Mouse (Mus musculus) midbrain, postnatal 0 days (tissue): Measurements from ENCODE around the gene Rlbp1. TPM values are rescaled to one million over a fixed set of nuclear protein-coding genes. Genes with fewer than 3 reads are reported as not detected.

Source experiments
- ATAC-seq: fragments of 200-750 bp; cut with Nextera tagmentation; 2 replicates; pipeline ENCODE4 v1.8.0; 2017; ENCODE audit warnings: moderate number of reproducible peaks, mild to moderate bottlenecking, moderate TSS enrichment, moderate library complexity; ENCODE audit not compliant: low FRiP score
- DNase-seq: peaks from one replicate; pipeline ENCODE4 v3.0.0-alpha.2; 2015; ENCODE audit warnings: low spot score
- H3K27ac ChIP-seq: fragments of 300-500 bp; sonication (generic); 2 replicates; pipeline ENCODE4 v1.5.1; 2014; ENCODE audit warnings: low read depth, mild to moderate bottlenecking, low read length, mixed read lengths
- H3K27me3 ChIP-seq: fragments of 300-500 bp; sonication (generic); 2 replicates; pipeline ENCODE4 v1.6.1; 2014; ENCODE audit warnings: low read length, control low read depth, mixed read lengths; ENCODE audit not compliant: insufficient read depth
- H3K36me3 ChIP-seq: fragments of 300-500 bp; sonication (generic); 2 replicates; pipeline ENCODE4 v1.6.1; 2014; ENCODE audit warnings: low read length, control low read depth, mixed read lengths; ENCODE audit not compliant: insufficient read depth
- H3K4me1 ChIP-seq: fragments of 300-500 bp; sonication (generic); 2 replicates; pipeline ENCODE4 v1.6.1; 2014; ENCODE audit warnings: mild to moderate bottlenecking, control low read depth, antibody characterized with exemption, low read length, mixed read lengths; ENCODE audit not compliant: insufficient read depth
- H3K4me2 ChIP-seq: fragments of 300-500 bp; sonication (generic); 2 replicates; pipeline ENCODE4 v1.6.1; 2014; ENCODE audit warnings: low read depth, mild to moderate bottlenecking, low read length, mixed read lengths; ENCODE audit not compliant: poor library complexity, severe bottlenecking
- H3K4me3 ChIP-seq: fragments of 300-500 bp; sonication (generic); 2 replicates; pipeline ENCODE4 v1.5.1; 2014; ENCODE audit warnings: low read depth, mild to moderate bottlenecking, low read length, moderate library complexity
- H3K9ac ChIP-seq: fragments of 300-500 bp; sonication (generic); replicated peaks from 2 replicates; pipeline ENCODE4 v1.6.1; 2014; ENCODE audit warnings: mild to moderate bottlenecking, low read length, moderate library complexity, mixed read lengths; ENCODE audit not compliant: poor library complexity, severe bottlenecking
- H3K9me3 ChIP-seq: fragments of 300-500 bp; sonication (generic); 2 replicates; pipeline ENCODE4 v1.6.1; 2016; ENCODE audit warnings: low read length, control low read depth
- CTCF ChIP-seq: IDR thresholded peaks from 2 replicates; pipeline ENCODE4 v1.5.1; 2016; ENCODE audit warnings: antibody characterized with exemption, mild to moderate bottlenecking
- WGBS: fragments of 180-500 bp; shearing (Covaris S2); extraction: QIAGEN DNeasy Blood & Tissue Kit; methylation state at CpG from one replicate; pipeline ENCODE4 v1.1.7; 2014; 5-methylcytosine and 5-hydroxymethylcytosine counted together
- polyA plus RNA-seq: library from polyadenylated mRNA; unstranded; fragments of >200 nt; fragmentation: Nextera tagmentation; extraction: Ambion mirVana; gene quantifications from 2 replicates; pipeline ENCODE4 v1.2.1, GENCODE M21; 2015
- total RNA-seq: library from RNA; depleted of rRNA; stranded (reverse); fragments of >200 nt; gene quantifications from 2 replicates; pipeline ENCODE4 v1.2.3, GENCODE M21; 2014

The Rlbp1 gene
- total and polyA plus RNA-seq, 2 experiments from 2014 or later: 8.4 to 10.6 TPM

DNA sequence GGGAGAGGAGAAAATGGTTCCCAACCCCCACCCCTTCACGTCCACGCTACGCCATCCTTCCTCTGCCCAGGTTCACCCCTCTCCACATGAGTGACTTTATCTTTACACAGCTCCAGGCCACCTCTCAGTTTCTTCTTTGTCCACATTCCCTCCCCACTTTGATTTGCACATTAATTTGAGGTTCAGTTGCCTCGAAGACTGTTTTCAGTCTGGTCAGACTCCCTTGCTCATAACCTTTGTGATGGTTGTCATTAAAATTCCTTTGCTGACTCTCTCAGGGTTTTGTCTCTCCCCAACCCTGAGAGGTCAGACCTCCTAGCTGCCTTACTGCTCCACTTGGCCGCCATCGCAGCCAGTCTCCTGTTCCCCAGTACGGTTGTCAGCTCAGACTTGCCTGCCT is 7.8 kb upstream of the Rlbp1 start:
- H3K27me3 ChIP-seq: no peaks in the 10 kb centered on the region
- no peaks in the 10 kb centered on the region for H3K9me3 ChIP-seq
- no peaks in the 10 kb centered on the region for H3K36me3 ChIP-seq
- no peak for TF ChIP-seq CTCF
- no peak overlapping the region for H3K4me3 ChIP-seq
- H3K4me2 ChIP-seq: no peak overlapping the region
- H3K27ac ChIP-seq: no peak overlapping the region
- H3K9ac ChIP-seq: no peak overlapping the region
- peaks cover 4% of the 10 kb centered on the region; the same call in 1 of the 2 replicates for H3K4me1 ChIP-seq
- ATAC-seq (no peak), DNase-seq (no peak)
- WGBS: 71% methylated on average over 7 of the region's 7 CpGs

DNA sequence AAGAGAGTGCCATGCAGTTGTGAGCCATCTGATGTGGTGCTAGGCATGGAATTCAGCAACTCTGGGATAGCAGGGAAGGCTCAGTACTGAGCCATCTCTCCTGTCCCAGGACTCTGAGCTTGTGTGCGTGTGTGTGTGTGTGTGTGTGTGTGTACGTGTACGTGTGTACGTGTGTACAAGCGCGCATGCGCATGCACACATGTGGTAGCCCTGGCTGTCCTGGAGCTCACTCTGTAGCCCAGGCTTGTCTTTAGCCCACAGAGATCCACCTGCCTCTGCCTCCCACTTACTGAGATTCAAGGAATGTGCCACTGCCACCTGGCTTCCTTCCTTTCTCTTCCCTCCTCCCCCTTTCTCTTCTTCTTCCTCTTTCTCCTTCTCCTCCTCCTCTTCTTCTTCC is 7.1 kb upstream of the Rlbp1 start:
- Histone ChIP-seq H3K9me3 (no peaks in the 10 kb centered on the region), H3K27ac (no peak overlapping the region), H3K4me2 (no peak overlapping the region), H3K4me3 (no peak overlapping the region), H3K9ac (no peak overlapping the region), H3K27me3 (no peaks in the 10 kb centered on the region), H3K4me1 (peaks cover 4% of the 10 kb centered on the region; the same call in 1 of the 2 replicates), H3K36me3 (no peaks in the 10 kb centered on the region)
- WGBS: 95% methylated on average over 7 of the region's 7 CpGs
- ATAC-seq (no peak), DNase-seq (no peak)
- no peak for TF ChIP-seq CTCF

DNA sequence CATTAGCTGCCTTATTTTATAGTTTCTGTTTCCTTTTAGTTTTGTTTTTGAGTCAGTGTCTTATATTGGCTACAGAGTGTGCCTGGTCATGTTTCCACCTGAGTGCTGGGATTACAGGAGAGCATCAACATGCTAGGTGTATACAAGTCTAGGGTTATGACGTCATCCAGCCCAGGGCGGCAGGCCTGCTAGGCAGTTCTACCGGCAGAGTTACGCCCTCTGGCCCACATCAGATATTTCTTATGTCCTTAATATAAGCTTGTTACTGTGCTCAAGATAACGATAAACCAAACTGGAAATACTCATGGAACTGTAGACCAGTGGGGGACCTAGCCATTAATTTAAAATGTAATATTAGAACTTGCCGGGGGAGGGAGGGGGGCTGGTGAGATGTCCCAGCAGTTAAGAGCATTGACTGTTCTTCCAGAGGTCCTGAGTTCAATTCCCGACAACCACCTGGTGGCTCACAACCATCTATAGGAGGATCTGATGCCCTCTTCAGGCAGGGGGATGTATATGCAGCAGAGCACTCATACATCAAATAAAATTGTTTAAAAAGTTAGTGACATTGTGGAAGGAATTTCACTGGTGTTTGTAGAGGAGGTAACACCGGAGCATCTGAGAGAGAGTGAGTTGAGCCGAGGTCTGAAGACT is 6.1 kb upstream of the Rlbp1 start:
- 63% methylated on average over 9 of the region's 9 CpGs for WGBS

DNA sequence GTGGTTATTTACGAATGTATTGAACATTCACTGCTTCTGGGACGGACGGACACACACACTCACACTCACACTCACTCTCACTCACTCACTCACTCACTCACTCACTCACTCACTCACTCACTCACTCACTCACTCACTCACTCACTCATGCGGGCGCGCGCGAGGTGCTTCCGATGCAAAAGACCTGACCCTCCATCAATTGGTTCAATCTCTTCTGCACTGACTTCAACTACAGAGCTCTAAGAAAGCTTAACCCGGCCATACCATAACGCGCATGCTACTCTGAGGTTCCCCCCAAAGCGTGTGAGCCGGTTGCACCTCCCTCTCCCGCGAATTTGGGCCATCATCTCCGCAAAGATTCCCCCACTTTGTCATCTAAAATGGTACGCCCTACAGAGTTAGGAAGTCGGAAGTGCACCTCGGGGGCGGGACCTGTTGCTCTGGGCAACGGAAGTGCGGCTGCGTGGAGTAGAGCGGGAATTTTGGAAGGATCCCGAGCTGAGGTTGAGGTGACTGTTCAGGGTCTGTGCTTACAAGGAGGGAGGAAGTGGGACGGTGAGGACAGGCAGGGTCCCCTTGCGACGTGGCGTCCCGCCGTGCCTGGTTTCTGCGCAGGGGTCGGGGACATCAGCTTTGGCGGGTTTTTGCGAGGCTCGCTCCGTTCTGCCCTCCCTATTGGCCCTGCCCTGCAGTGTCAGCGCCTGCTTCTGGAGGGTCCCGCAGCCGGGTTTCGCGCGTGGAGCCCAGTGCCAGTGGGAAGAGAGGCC is 5.2 kb upstream of the Rlbp1 start, which contains the start of gene Fanci:
Fanci (plus strand) TSS at position 47 of the 767 bp plus-strand sequence.
- Histone ChIP-seq H3K27me3 (no peaks in the 10 kb centered on the region), H3K4me1 (peaks cover 4% of the 10 kb centered on the region; the same call in 1 of the 2 replicates), H3K4me3 (peak within 1 kb of the TSS; percentile 49), H3K9me3 (no peaks in the 10 kb centered on the region), H3K4me2 (peak within 1 kb of the TSS; percentile 98), H3K36me3 (no peaks in the 10 kb centered on the region), H3K9ac (peak within 1 kb of the TSS; percentile 67), H3K27ac (peak within 1 kb of the TSS; percentile 87)
- under 1% methylated on average over 44 of the region's 44 CpGs for WGBS
- TF ChIP-seq CTCF: peak; percentile 17; the same call in 1 of the 2 replicates
- ATAC-seq (peak; percentile 92), DNase-seq (peak; percentile 96)

More for the DNA sequence above, 6.1 kb upstream of the Rlbp1 start:
- ATAC-seq: no peak
- Histone ChIP-seq H3K9me3 (no peaks in the 10 kb centered on the region), H3K9ac (no peak overlapping the region), H3K27ac (no peak overlapping the region), H3K4me3 (peak overlapping the region; percentile 49; the same call in 1 of the 2 replicates), H3K4me1 (peaks cover 4% of the 10 kb centered on the region; the same call in 1 of the 2 replicates), H3K36me3 (no peaks in the 10 kb centered on the region), H3K4me2 (peak overlapping the region; percentile 98), H3K27me3 (no peaks in the 10 kb centered on the region)
- DNase-seq: no peak
- peak; percentile 41 for TF ChIP-seq CTCF

DNA sequence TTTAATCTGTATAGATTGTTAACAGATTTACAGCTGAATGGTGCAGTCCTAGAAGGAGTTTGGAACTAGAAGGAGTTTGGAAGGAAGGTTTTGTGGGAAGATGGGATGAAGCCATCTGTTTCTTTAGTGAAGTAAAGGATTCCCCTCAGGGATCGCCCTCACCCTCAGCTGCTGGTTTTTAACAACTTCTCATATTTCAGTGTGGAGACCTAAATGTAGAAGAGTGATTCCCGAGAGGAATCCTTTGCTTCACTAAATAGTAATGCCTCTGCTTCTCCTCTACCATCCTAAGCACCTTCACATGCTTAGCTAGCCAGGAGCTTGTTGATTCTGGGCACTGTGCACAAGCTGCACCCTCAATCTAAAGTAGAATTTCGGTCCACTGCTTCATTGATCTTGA is 4.6 kb upstream of the Rlbp1 start:
- Histone ChIP-seq H3K9ac (peak overlapping the region; percentile 67), H3K4me3 (peak overlapping the region; percentile 49), H3K4me2 (peak overlapping the region; percentile 98), H3K27me3 (no peaks in the 10 kb centered on the region), H3K4me1 (peaks cover 4% of the 10 kb centered on the region; the same call in 1 of the 2 replicates), H3K36me3 (no peaks in the 10 kb centered on the region), H3K27ac (peak overlapping the region; percentile 87), H3K9me3 (no peaks in the 10 kb centered on the region)
- DNase-seq: no peak
- no peak for TF ChIP-seq CTCF
- ATAC-seq: no peak
- WGBS: 11% methylated on average over 3 of the region's 3 CpGs
